Mouse (Mus musculus): ENCODE results near the gene Lect2. TPM values are rescaled to one million over a fixed set of nuclear protein-coding genes. Genes with fewer than 3 reads are reported as not detected.
A peak's percentile ranks its signal among the peaks of the same experiment; 100 is the strongest.

The Lect2 gene
- polyA plus RNA-seq, 1 experiment from 2014 or later: not detected

DNA sequence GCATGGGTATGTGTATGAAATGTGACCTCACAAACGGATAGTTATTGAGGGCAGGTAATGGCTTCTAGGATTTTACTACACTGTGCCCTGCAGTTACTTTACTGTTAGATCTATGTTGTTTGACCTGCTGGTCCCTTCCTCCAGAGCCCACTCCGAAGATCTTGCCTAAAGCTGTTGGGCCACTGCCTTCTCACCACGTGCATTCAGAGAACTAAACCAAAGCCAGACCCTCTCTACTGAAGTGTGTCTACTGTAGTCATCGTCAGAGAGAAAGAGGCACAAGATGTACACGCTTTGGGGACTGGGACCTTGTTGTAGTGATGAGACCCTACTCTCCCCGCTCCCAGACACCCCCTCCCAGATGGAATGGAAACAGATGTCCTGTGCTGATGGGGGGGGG lies 3.4 kb upstream of the Lect2 start:
- H3K4me2 ChIP-seq (ENCODE audit: low read depth, low read length): no peak overlapping the region
- peaks cover 22% of the 10 kb centered on the region for H3K4me1 ChIP-seq (ENCODE audit: control insufficient read depth, insufficient read depth, low read length)
- H3K27me3 ChIP-seq (ENCODE audit: control insufficient read depth, insufficient read depth, low read length): no peaks in the 10 kb centered on the region
- 74% methylated on average over 6 of the region's 6 CpGs for WGBS
- no peak for ATAC-seq (replicated peaks; ENCODE audit: extremely low read depth, insufficient read depth, low FRiP score)
- H3K9me3 ChIP-seq (replicated peaks; ENCODE audit: control insufficient read depth, low read length): no peaks in the 10 kb centered on the region
- H3K4me3 ChIP-seq (ENCODE audit: low read length): no peak overlapping the region
- no peaks in the 10 kb centered on the region for H3K36me3 ChIP-seq (ENCODE audit: control insufficient read depth, insufficient read depth)
- H3K9ac ChIP-seq (ENCODE audit: low read length): no peak overlapping the region
- no peak overlapping the region for H3K27ac ChIP-seq (ENCODE audit: low read length)

DNA sequence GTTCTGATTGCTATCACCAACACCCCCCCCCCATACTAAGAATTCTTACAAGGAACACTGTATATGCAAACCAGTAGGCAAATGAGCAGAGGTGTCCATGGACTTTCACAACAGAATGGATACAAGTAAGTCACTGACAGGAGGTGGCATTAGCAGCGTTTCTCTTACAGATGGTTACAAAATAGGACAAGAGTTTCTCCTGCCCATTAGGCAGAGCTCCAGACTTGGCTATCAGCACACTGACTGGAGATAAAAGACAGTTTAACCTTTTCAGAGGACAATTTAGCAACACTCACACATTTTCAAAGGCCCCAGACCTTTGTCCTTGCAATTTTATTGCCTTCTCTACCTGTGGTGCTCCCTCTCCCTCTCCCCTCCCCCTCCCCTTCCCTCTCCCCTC lies 2.3 kb upstream of the Lect2 start:
- no peaks in the 10 kb centered on the region for H3K36me3 ChIP-seq (ENCODE audit: control insufficient read depth, insufficient read depth)
- 29% methylated on average over 1 of the region's 1 CpGs for WGBS
- ATAC-seq (replicated peaks; ENCODE audit: extremely low read depth, insufficient read depth, low FRiP score): no peak

DNA sequence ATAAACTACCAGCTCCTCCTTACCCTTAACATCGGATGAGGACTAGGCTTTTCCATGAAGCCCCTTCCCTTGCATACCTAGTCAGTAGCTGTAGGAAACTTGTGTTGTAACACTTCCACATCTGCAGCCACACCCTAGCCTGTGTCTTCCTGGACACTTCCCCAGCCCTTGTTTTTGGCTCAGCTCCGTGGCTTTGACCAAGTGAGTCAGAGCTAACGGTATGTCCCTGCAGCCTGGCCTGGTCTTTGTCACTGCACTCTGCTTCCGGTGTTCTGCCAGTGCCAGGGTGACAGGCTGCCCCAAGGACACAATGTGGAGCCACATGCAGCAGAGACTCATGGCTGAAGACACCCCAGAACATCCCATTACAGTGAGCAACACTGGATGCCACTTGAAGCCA lies 1.1 kb upstream of the Lect2 start:
- Histone ChIP-seq H3K36me3 (ENCODE audit: control insufficient read depth, insufficient read depth) (no peaks in the 10 kb centered on the region), H3K27ac (ENCODE audit: low read length) (peak overlapping the region; percentile 18; the same call in 1 of the 2 replicates), H3K27me3 (ENCODE audit: control insufficient read depth, insufficient read depth, low read length) (no peaks in the 10 kb centered on the region), H3K9me3 (replicated peaks; ENCODE audit: control insufficient read depth, low read length) (no peaks in the 10 kb centered on the region), H3K9ac (ENCODE audit: low read length) (no peak overlapping the region), H3K4me3 (ENCODE audit: low read length) (no peak overlapping the region), H3K4me2 (ENCODE audit: low read depth, low read length) (no peak overlapping the region), H3K4me1 (ENCODE audit: control insufficient read depth, insufficient read depth, low read length) (peaks cover 18% of the 10 kb centered on the region)
- ATAC-seq (replicated peaks; ENCODE audit: extremely low read depth, insufficient read depth, low FRiP score): peak; percentile 74
- 26% methylated on average over 4 of the region's 4 CpGs for WGBS

More for the DNA sequence above, 2.3 kb upstream of the Lect2 start:
- H3K9me3 ChIP-seq (replicated peaks; ENCODE audit: control insufficient read depth, low read length): no peaks in the 10 kb centered on the region
- H3K27me3 ChIP-seq (ENCODE audit: control insufficient read depth, insufficient read depth, low read length): no peaks in the 10 kb centered on the region
- no peak overlapping the region for H3K9ac ChIP-seq (ENCODE audit: low read length)
- H3K4me1 ChIP-seq (ENCODE audit: control insufficient read depth, insufficient read depth, low read length): peaks cover 18% of the 10 kb centered on the region
- H3K4me3 ChIP-seq (ENCODE audit: low read length): no peak overlapping the region
- H3K4me2 ChIP-seq (ENCODE audit: low read depth, low read length): no peak overlapping the region
- no peak overlapping the region for H3K27ac ChIP-seq (ENCODE audit: low read length)

DNA sequence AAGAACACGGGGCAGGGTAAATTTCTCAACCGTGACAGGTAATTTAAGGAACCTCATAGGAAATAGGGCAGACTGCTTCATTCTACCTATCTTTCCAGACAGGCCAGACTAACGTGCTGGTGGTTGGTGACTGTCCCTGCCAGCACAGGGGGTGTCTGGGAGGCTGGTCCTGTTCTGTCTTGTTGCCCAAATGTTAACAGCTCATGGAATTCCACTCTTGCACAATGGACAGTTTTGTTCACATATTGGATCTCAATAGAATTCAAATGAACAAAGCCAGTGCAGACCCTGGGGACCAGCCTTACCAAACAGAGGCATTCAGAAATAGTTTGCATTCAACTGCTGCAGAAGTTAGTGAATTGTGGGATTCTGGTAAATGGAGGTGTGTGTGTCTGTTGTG lies 3.3 kb downstream of the Lect2 start:
- Histone ChIP-seq H3K4me3 (ENCODE audit: low read length) (no peak overlapping the region), H3K9ac (ENCODE audit: low read length) (no peak overlapping the region), H3K27me3 (ENCODE audit: control insufficient read depth, insufficient read depth, low read length) (no peaks in the 10 kb centered on the region), H3K9me3 (replicated peaks; ENCODE audit: control insufficient read depth, low read length) (no peaks in the 10 kb centered on the region), H3K36me3 (ENCODE audit: control insufficient read depth, insufficient read depth) (no peaks in the 10 kb centered on the region), H3K4me2 (ENCODE audit: low read depth, low read length) (no peak overlapping the region), H3K4me1 (ENCODE audit: control insufficient read depth, insufficient read depth, low read length) (peaks cover 6% of the 10 kb centered on the region), H3K27ac (ENCODE audit: low read length) (no peak overlapping the region)
- WGBS: 73% methylated on average over 3 of the region's 3 CpGs
- no peak for ATAC-seq (replicated peaks; ENCODE audit: extremely low read depth, insufficient read depth, low FRiP score)

DNA sequence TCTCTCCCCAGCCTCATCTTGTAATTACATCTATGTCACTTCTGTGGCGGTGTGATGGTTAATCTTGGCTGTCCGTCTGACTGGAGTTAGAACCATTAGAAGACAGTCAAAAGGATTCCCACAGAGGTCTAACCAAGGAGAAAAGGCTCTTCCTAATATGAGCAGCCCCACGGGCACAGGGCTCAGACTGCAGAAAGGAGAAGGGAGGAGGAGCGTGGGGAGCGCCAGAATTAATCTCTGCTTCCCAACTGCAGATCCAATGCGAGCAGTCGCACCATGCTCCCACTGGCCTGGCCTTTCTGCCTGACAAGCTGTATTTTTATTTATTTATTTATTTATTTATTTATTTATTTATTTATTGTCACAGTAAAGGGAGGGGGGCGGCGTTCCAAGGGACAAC lies 4.5 kb downstream of the Lect2 start:
- Histone ChIP-seq H3K27ac (ENCODE audit: low read length) (no peak overlapping the region), H3K4me2 (ENCODE audit: low read depth, low read length) (no peak overlapping the region), H3K4me3 (ENCODE audit: low read length) (no peak overlapping the region), H3K9ac (ENCODE audit: low read length) (no peak overlapping the region), H3K4me1 (ENCODE audit: control insufficient read depth, insufficient read depth, low read length) (no peaks in the 10 kb centered on the region), H3K27me3 (ENCODE audit: control insufficient read depth, insufficient read depth, low read length) (no peaks in the 10 kb centered on the region), H3K36me3 (ENCODE audit: control insufficient read depth, insufficient read depth) (no peaks in the 10 kb centered on the region), H3K9me3 (replicated peaks; ENCODE audit: control insufficient read depth, low read length) (no peaks in the 10 kb centered on the region)
- WGBS: 81% methylated on average over 9 of the region's 9 CpGs
- ATAC-seq (replicated peaks; ENCODE audit: extremely low read depth, insufficient read depth, low FRiP score): no peak

DNA sequence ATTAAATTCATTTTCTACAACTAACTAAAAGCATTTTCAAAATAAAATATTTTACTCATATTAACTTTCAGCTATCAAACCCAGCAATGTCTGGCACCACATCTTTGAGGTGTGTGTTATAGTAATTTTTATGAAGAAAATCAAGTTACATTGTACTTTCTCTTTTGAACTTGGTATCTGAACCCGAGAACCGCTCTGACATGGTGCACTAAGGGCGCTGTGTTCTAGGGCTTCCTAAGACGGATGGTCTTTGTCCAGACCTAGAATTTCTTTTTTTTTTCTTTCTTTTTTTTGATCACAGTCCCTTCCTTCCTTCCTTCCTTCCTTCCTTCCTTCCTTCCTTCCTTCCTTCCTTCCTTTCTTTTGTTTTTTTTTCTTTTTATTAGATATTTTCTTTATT lies 8.5 kb downstream of the Lect2 start:
- no peaks in the 10 kb centered on the region for H3K36me3 ChIP-seq (ENCODE audit: control insufficient read depth, insufficient read depth)
- 92% methylated on average over 4 of the region's 4 CpGs for WGBS
- no peaks in the 10 kb centered on the region for H3K4me1 ChIP-seq (ENCODE audit: control insufficient read depth, insufficient read depth, low read length)
- H3K27ac ChIP-seq (ENCODE audit: low read length): no peak overlapping the region
- no peak overlapping the region for H3K9ac ChIP-seq (ENCODE audit: low read length)
- no peak for ATAC-seq (replicated peaks; ENCODE audit: extremely low read depth, insufficient read depth, low FRiP score)
- no peak overlapping the region for H3K4me2 ChIP-seq (ENCODE audit: low read depth, low read length)
- H3K9me3 ChIP-seq (replicated peaks; ENCODE audit: control insufficient read depth, low read length): peaks cover 4% of the 10 kb centered on the region
- H3K4me3 ChIP-seq (ENCODE audit: low read length): no peak overlapping the region
- H3K27me3 ChIP-seq (ENCODE audit: control insufficient read depth, insufficient read depth, low read length): no peaks in the 10 kb centered on the region

DNA sequence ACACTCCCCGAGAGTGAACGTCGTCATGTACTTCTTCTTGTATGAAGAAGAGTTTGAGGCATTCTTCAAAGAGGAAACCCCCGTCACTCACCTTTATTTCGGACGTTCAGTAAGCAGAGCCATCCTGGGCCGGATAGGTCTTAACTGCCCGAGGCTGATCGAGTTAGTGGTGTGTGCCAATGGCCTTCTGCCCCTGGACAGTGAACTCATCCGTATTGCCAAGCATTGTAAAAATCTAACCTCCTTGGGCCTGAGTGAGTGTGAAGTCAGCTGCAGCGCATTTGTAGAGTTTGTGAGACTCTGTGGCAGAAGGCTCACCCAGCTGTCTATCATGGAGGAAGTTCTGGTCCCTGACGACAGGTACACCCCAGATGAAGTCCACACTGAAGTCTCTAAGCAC lies 11.3 kb downstream of the Lect2 start:
- Histone ChIP-seq H3K4me2 (ENCODE audit: low read depth, low read length) (no peak overlapping the region), H3K9ac (ENCODE audit: low read length) (no peak overlapping the region), H3K9me3 (replicated peaks; ENCODE audit: control insufficient read depth, low read length) (peaks cover 12% of the 10 kb centered on the region), H3K36me3 (ENCODE audit: control insufficient read depth, insufficient read depth) (no peaks in the 10 kb centered on the region), H3K27me3 (ENCODE audit: control insufficient read depth, insufficient read depth, low read length) (no peaks in the 10 kb centered on the region), H3K27ac (ENCODE audit: low read length) (no peak overlapping the region), H3K4me3 (ENCODE audit: low read length) (no peak overlapping the region), H3K4me1 (ENCODE audit: control insufficient read depth, insufficient read depth, low read length) (no peaks in the 10 kb centered on the region)
- 81% methylated on average over 12 of the region's 12 CpGs for WGBS
- no peak for ATAC-seq (replicated peaks; ENCODE audit: extremely low read depth, insufficient read depth, low FRiP score)

DNA sequence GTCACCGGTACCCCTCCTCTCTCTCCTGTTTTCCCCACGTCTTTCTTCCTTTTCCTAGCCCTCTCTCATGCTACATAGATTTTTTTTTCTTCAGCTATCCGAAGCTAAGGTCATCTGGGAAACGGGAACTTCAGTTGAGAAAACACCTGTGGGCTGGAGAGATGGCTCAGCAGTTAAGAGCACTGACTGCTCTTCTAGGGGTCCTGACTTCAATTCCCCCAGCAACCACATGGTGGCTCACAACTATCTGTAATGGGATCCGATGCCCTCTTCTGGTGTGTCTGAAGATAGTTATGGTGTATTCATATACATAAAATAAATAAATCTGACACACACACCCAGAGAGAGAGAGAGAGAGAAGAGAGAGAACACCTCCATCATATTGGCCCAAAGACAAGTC lies 12.7 kb downstream of the Lect2 start:
- Histone ChIP-seq H3K9ac (ENCODE audit: low read length) (no peak overlapping the region), H3K36me3 (ENCODE audit: control insufficient read depth, insufficient read depth) (no peaks in the 10 kb centered on the region), H3K27me3 (ENCODE audit: control insufficient read depth, insufficient read depth, low read length) (no peaks in the 10 kb centered on the region), H3K4me1 (ENCODE audit: control insufficient read depth, insufficient read depth, low read length) (no peaks in the 10 kb centered on the region), H3K4me3 (ENCODE audit: low read length) (no peak overlapping the region), H3K27ac (ENCODE audit: low read length) (no peak overlapping the region), H3K4me2 (ENCODE audit: low read depth, low read length) (no peak overlapping the region), H3K9me3 (replicated peaks; ENCODE audit: control insufficient read depth, low read length) (peaks cover 12% of the 10 kb centered on the region)
- no peak for ATAC-seq (replicated peaks; ENCODE audit: extremely low read depth, insufficient read depth, low FRiP score)
- WGBS: 72% methylated on average over 5 of the region's 5 CpGs

DNA sequence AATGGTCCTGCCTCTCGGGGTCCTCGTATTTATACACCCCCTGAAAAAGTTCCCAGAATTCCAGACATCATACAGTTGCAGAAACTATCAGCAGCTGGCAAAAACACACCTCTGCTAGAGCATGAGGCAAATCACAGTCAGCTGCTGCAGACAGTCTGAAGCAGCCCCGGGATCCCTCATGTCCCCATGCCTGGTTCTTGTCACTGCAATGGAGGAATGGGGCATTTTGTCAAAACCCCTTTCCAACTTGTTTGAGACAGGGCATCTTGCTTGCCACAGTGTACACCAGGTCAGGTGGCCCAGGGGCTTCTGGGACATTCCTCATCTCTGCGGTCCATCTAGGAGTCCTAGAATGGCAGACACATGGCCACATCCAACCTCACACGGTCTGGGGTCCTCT lies 13.4 kb downstream of the Lect2 start:
- WGBS: 80% methylated on average over 5 of the region's 5 CpGs
- no peak overlapping the region for H3K4me3 ChIP-seq (ENCODE audit: low read length)
- peaks cover 12% of the 10 kb centered on the region for H3K9me3 ChIP-seq (replicated peaks; ENCODE audit: control insufficient read depth, low read length)
- H3K9ac ChIP-seq (ENCODE audit: low read length): no peak overlapping the region
- no peak overlapping the region for H3K27ac ChIP-seq (ENCODE audit: low read length)
- no peak for ATAC-seq (replicated peaks; ENCODE audit: extremely low read depth, insufficient read depth, low FRiP score)
- H3K4me2 ChIP-seq (ENCODE audit: low read depth, low read length): no peak overlapping the region
- H3K4me1 ChIP-seq (ENCODE audit: control insufficient read depth, insufficient read depth, low read length): no peaks in the 10 kb centered on the region
- H3K36me3 ChIP-seq (ENCODE audit: control insufficient read depth, insufficient read depth): no peaks in the 10 kb centered on the region
- no peaks in the 10 kb centered on the region for H3K27me3 ChIP-seq (ENCODE audit: control insufficient read depth, insufficient read depth, low read length)

DNA sequence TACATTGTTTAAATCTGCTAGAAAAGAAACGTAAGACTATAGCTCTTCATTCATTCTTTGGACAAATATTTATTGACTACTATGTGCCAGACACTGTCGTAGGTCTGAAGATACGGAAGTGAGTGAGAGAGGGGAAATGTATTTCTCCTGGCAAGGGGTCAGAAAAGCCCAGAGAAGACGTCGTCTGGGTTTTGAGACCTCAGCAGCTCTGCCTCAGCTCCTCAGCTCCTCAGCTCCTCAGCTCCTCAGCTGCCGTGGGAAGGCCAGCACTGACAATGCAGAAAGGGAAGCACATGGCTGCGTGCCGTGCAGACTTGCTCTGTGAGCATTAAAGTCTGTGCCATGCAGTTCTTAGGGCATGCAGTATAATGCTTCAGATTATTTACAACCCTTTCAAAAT lies 18.6 kb downstream of the Lect2 start:
- Histone ChIP-seq H3K27ac (ENCODE audit: low read length) (no peak overlapping the region), H3K4me1 (ENCODE audit: control insufficient read depth, insufficient read depth, low read length) (no peaks in the 10 kb centered on the region), H3K4me2 (ENCODE audit: low read depth, low read length) (no peak overlapping the region), H3K9me3 (replicated peaks; ENCODE audit: control insufficient read depth, low read length) (peaks cover 6% of the 10 kb centered on the region; the same call in 1 of the 2 replicates), H3K36me3 (ENCODE audit: control insufficient read depth, insufficient read depth) (no peaks in the 10 kb centered on the region), H3K27me3 (ENCODE audit: control insufficient read depth, insufficient read depth, low read length) (no peaks in the 10 kb centered on the region), H3K9ac (ENCODE audit: low read length) (no peak overlapping the region), H3K4me3 (ENCODE audit: low read length) (no peak overlapping the region)
- WGBS: 46% methylated on average over 8 of the region's 8 CpGs
- no peak for ATAC-seq (replicated peaks; ENCODE audit: extremely low read depth, insufficient read depth, low FRiP score)

All from heart, embryonic 16.5 days (tissue).